Mouse (Mus musculus): ENCODE measurements around the gene Sirt5.

GRCm38 (mm10) chr13:43372892-43373291 lies 7.6 kb downstream of the Sirt5 start:
- TF ChIP-seq USF1 (IDR thresholded peaks at IDR 0.05; ENCODE audit: low read depth) (no peak), CTCF (IDR thresholded peaks at IDR 0.05; ENCODE audit: control insufficient read depth, insufficient read depth, insufficient read length) (no peak), MAX (IDR thresholded peaks at IDR 0.05) (no peak)

Measured in C2C12 (cell line).